Mouse (Mus musculus) small intestine, adult 2 months (tissue): Measurements from ENCODE around the gene Rpl12.

Experiments used
- CTCF ChIP-seq: fragments of 200-500 bp; IDR thresholded peaks from 2 replicates; pipeline ENCODE4 v1.5.1; 2012; ENCODE audit warnings: low read depth, mild to moderate bottlenecking, control low read depth, inconsistent platforms, low read length, moderate library complexity, mixed read lengths; ENCODE audit not compliant: insufficient replicate concordance, insufficient read length; ENCODE audit errors: extremely low read depth
- POLR2A ChIP-seq: fragments of 200-500 bp; IDR thresholded peaks from 2 replicates; pipeline ENCODE4 v1.6.1; 2012; ENCODE audit warnings: low read depth, mild to moderate bottlenecking, control low read depth, inconsistent platforms, low read length, moderate library complexity

- TF ChIP-seq CTCF (peak; percentile 29; the same call in 1 of the 2 replicates), POLR2A (no peak)
Observed at GRCm38 (mm10) chr2:32939418-32939817, 21.9 kb upstream of the Rpl12 start.
